Mouse (Mus musculus) thymus, adult 2 months (tissue): ENCODE measurements at regions not wholly inside any gene's neighbourhood (a gene's known extent, or its start where the extent isn't known, plus 50 kb on each side); places are given as distances from the start of the nearest gene placed in this dataset.

Experiments used
- CTCF ChIP-seq: fragments of 200-500 bp; IDR thresholded peaks from 2 replicates; pipeline ENCODE4 v1.5.1; 2012; ENCODE audit warnings: mild to moderate bottlenecking, control low read depth, low read length, moderate library complexity, borderline replicate concordance; ENCODE audit not compliant: control insufficient read depth, poor library complexity, insufficient read depth; ENCODE audit errors: extremely low read depth
- POLR2A ChIP-seq: fragments of 200-500 bp; IDR thresholded peaks from 2 replicates; pipeline ENCODE4 v1.6.1; 2012; ENCODE audit warnings: mild to moderate bottlenecking, low read length, control low read depth, moderate library complexity; ENCODE audit not compliant: control insufficient read depth, poor library complexity, insufficient read depth; ENCODE audit errors: extremely low read depth

GRCm38 (mm10) chr3:129412126-129412960 lies 79.8 kb upstream of the Enpep start:
- TF ChIP-seq CTCF (no peak), POLR2A (no peak)
